ENCODE assay signal across 8 mouse cellular contexts in genomic region chr6:17027572-17027971, GRCm38 (mm10). TPM values are rescaled to one million over a fixed set of nuclear protein-coding genes. Genes with fewer than 3 reads are reported as not detected.
DNase-seq lines count a peak whose midpoint lies in the region; ATAC-seq and TF ChIP-seq lines count a peak whose summit lies in the region.

No protein-coding gene starts in this region.

- 0 out of 2 replicates have a peak, but pooled peaks cover 2% of the 10 kb centered on the region for H3K4me1 ChIP-seq in kidney, adult 2 months (ENCODE audit: control insufficient read depth, insufficient read depth, low read length)

- H3K27me3 ChIP-seq in kidney, adult 2 months (replicated peaks; ENCODE audit: control insufficient read depth, insufficient read depth, low read length), result no peaks in the 10 kb centered on the region
- H3K27me3 ChIP-seq in C2C12 (ENCODE audit: control insufficient read depth, insufficient read depth, insufficient read length), result peaks cover 6% of the 10 kb centered on the region

- peak; percentile 65 to 74; a peak in 2 of 4 replicates for ATAC-seq in hematopoietic stem cell, adult 5-6 weeks (replicated peaks in 1 of 2; ENCODE audit: insufficient read depth in 1 of 2, low FRiP score in 2 of 2, low TSS enrichment in 1 of 2, low read depth in 1 of 2, poor library complexity in 2 of 2, severe bottlenecking in 2 of 2)

- H3K36me3 ChIP-seq in kidney, adult 2 months (ENCODE audit: control insufficient read depth, insufficient read depth, low read length), result no peaks in the 10 kb centered on the region
- H3K36me3 ChIP-seq in C2C12 (ENCODE audit: control insufficient read depth, insufficient read depth), result no peaks in the 10 kb centered on the region

- no peak overlapping the region for H3K4me3 ChIP-seq in kidney, adult 2 months (ENCODE audit: insufficient read depth, low read depth, low read length)
- no peak overlapping the region for H3K4me3 ChIP-seq in C2C12 (ENCODE audit: insufficient read depth, poor library complexity, severe bottlenecking)

- DNase-seq in kidney, adult 2 months, result peak; percentile 59
- no peak for DNase-seq in kidney, postnatal 4 days
- DNase-seq in NIH3T3 (ENCODE audit: low read depth), result peak; percentile 86
- DNase-seq in retina, postnatal 1 day, result peak; percentile 72
- no peak for DNase-seq in cerebellum, postnatal 4 days (ENCODE audit: low spot score in 2 of 2)
- no peak for DNase-seq in adrenal gland, adult 8-10 months

- 13% methylated on average over 8 of the region's 8 CpGs for WGBS in kidney, adult 2 months

- no peaks in the 10 kb centered on the region for H3K79me2 ChIP-seq in C2C12 (ENCODE audit: control insufficient read depth, insufficient read depth)

- no peak overlapping the region for H3ac ChIP-seq in C2C12 (ENCODE audit: control insufficient read depth, insufficient read length, low read depth)

- TF ChIP-seq POLR2A in kidney, adult 2 months (IDR thresholded peaks at IDR 0.05; ENCODE audit: low read depth, low read length), result no peak

- peak; percentile 53 for TF ChIP-seq CTCF in kidney, adult 2 months (conservative IDR thresholded peaks at IDR 0.05; ENCODE audit: insufficient read depth, insufficient read length, low read depth, low read length)
- peak; percentile 11 for TF ChIP-seq CTCF in C2C12 (IDR thresholded peaks at IDR 0.05; ENCODE audit: control insufficient read depth, insufficient read depth, insufficient read length)

- H3K27ac ChIP-seq in kidney, adult 2 months (ENCODE audit: insufficient read depth, low read depth, low read length), result no peak overlapping the region

- no peaks in the 10 kb centered on the region for H3K79me3 ChIP-seq in C2C12 (ENCODE audit: low read depth)

TF ChIP-seq in C2C12, 6 proteins besides CTCF, POLR2A, EP300 and RAD21:
- no peak for TF ChIP-seq MYOD1 (IDR thresholded peaks at IDR 0.05; ENCODE audit: control insufficient read depth, insufficient read length, low read depth)
- TF ChIP-seq FOSL1 (IDR thresholded peaks at IDR 0.05; ENCODE audit: insufficient read depth, low read length, poor library complexity, severe bottlenecking), result no peak
- TF ChIP-seq CEBPB (IDR thresholded peaks at IDR 0.05; ENCODE audit: low read depth), result no peak
- no peak for TF ChIP-seq USF1 (IDR thresholded peaks at IDR 0.05; ENCODE audit: low read depth)

RNA-seq across cellular contexts. Expression of gene Tes, which starts 37.4 kb away (rescaled TPM):
- polyA plus RNA-seq in kidney, adult 2 months (2012; rRNA removed), result 20.4 and 21.5 TPM in 2 replicates
- 112 TPM for polyA plus RNA-seq in C2C12 (2012; fragmentation: generic; extraction: Trizol)
- total RNA-seq in hematopoietic stem cell, adult 5-6 weeks (2017), result 117 and 119 TPM in 2 replicates
- total RNA-seq in adrenal gland, adult 8-10 months (2022), result 10 to 100 TPM in 1 of 4 experiments, 1 to 10 TPM in 3; 6.7 to 10.4 (median 7.9) TPM

Comparison
In these comparisons a context has a peak if more than half of its experiments do, and no peak if none do; other contexts are left out.
1. DNase-seq: peak in kidney, adult 2 months (single experiment), NIH3T3 (single experiment) and retina, postnatal 1 day (single experiment); none in kidney, postnatal 4 days (0 of 2), cerebellum, postnatal 4 days (0 of 2) and adrenal gland, adult 8-10 months (single experiment).
2. RNA of gene Tes, which starts 37.4 kb away (total RNA-seq): 117 to 119 TPM in hematopoietic stem cell, adult 5-6 weeks; 6.7 to 10.4 TPM in adrenal gland, adult 8-10 months; every median in the first group is over 10 times any median in the second.